Mouse (Mus musculus) MEL (cell line): ENCODE results near the gene Pxmp4. TPM values are rescaled to one million over a fixed set of nuclear protein-coding genes. Genes with fewer than 3 reads are reported as not detected.

Experiments used
- DNase-seq: peaks from one replicate; pipeline ENCODE4 v3.0.0; 2011; ENCODE audit warnings: low read depth, low spot score
- H3K27ac ChIP-seq: 2 replicates; pipeline ENCODE4 v1.5.1; 2012; ENCODE audit warnings: low read depth, mild to moderate bottlenecking, control low read depth, low read length, moderate library complexity; ENCODE audit not compliant: control insufficient read depth
- H3K27me3 ChIP-seq, 2 experiments: fragments of 150-350 bp in 1 of 2; sonication (generic) in 1 of 2; 2 replicates each; pipeline ENCODE4 v1.6.1; 2012; ENCODE audit warnings: low read length in 2 of 2, mild to moderate bottlenecking in 2 of 2, improper control_type of control experiment in 1 of 2, moderate library complexity in 1 of 2; ENCODE audit not compliant: insufficient read depth in 2 of 2, control insufficient read depth in 1 of 2
- H3K36me3 ChIP-seq, 2 experiments: 2 replicates each; pipeline ENCODE4 v1.6.1; 2012 to 2014; ENCODE audit warnings: low read length in 2 of 2, improper control_type of control experiment in 1 of 2, inconsistent platforms in 1 of 2, mild to moderate bottlenecking in 1 of 2; ENCODE audit not compliant: insufficient read depth in 2 of 2, control insufficient read depth in 1 of 2
- H3K4me1 ChIP-seq, 2 experiments: fragments of 150-350 bp in 1 of 2; sonication (generic) in 1 of 2; 2 replicates each; pipeline ENCODE4 v1.6.1; 2012; ENCODE audit warnings: low read length in 2 of 2, improper control_type of control experiment in 1 of 2, mild to moderate bottlenecking in 1 of 2; ENCODE audit not compliant: insufficient read depth in 2 of 2, control insufficient read depth in 1 of 2
- H3K4me3 ChIP-seq, 2 experiments: fragments of 150-350 bp in 1 of 2; sonication (generic) in 1 of 2; 2 replicates each; pipeline ENCODE4 v1.5.1; 2012; ENCODE audit warnings: low read depth in 2 of 2, low read length in 2 of 2, mild to moderate bottlenecking in 2 of 2, moderate library complexity in 2 of 2, control low read depth in 1 of 2, improper control_type of control experiment in 1 of 2; ENCODE audit not compliant: control insufficient read depth in 1 of 2, insufficient read depth in 1 of 2
- H3K79me2 ChIP-seq: 2 replicates; pipeline ENCODE4 v1.6.1; 2012; ENCODE audit warnings: mild to moderate bottlenecking, low read length, moderate library complexity; ENCODE audit not compliant: control insufficient read depth, poor library complexity, insufficient read depth
- H3K9ac ChIP-seq: 2 replicates; pipeline ENCODE4 v1.6.1; 2012; ENCODE audit warnings: low read depth, mild to moderate bottlenecking, control low read depth, low read length, moderate library complexity; ENCODE audit not compliant: control insufficient read depth, poor library complexity, severe bottlenecking
- H3K9me3 ChIP-seq: fragments of 150-350 bp; sonication (generic); replicated peaks from 2 replicates; pipeline ENCODE4 v1.6.1; 2012; ENCODE audit warnings: mild to moderate bottlenecking, low read length, improper control_type of control experiment, moderate library complexity; ENCODE audit not compliant: insufficient read depth
- CTCF ChIP-seq, 3 experiments: IDR thresholded peaks in 2 of 3; conservative IDR thresholded peaks in 1 of 3; 2 replicates each; pipeline ENCODE4 v1.5.1; 2011 to 2012; ENCODE audit warnings: low read length in 3 of 3, low read depth in 2 of 3, mild to moderate bottlenecking in 2 of 3, improper control_type of control experiment in 1 of 3, inconsistent platforms in 1 of 3, mixed read lengths in 1 of 3, moderate library complexity in 1 of 3; ENCODE audit not compliant: control insufficient read depth in 1 of 3, insufficient read depth in 1 of 3, poor library complexity in 1 of 3, severe bottlenecking in 1 of 3
- GABPA ChIP-seq: IDR thresholded peaks from 2 replicates; pipeline ENCODE4 v1.6.1; 2012; ENCODE audit warnings: low read depth, mild to moderate bottlenecking, inconsistent platforms, low read length, improper control_type of control experiment, moderate library complexity
- GATA1 ChIP-seq: IDR thresholded peaks from 2 replicates; pipeline ENCODE4 v1.6.1; 2011; ENCODE audit warnings: low read depth, low read length, improper control_type of control experiment
- HCFC1 ChIP-seq: IDR thresholded peaks from 2 replicates; pipeline ENCODE4 v1.6.1; 2012; ENCODE audit warnings: low read depth, mild to moderate bottlenecking, inconsistent platforms, low read length, improper control_type of control experiment, moderate library complexity
- JUND ChIP-seq: IDR thresholded peaks from 2 replicates; pipeline ENCODE4 v1.6.1; 2011; ENCODE audit warnings: low read depth, mild to moderate bottlenecking, improper control_type of control experiment, low read length
- MAX ChIP-seq: IDR thresholded peaks from 2 replicates; pipeline ENCODE4 v1.6.1; 2011; ENCODE audit warnings: low read length, improper control_type of control experiment
- MAZ ChIP-seq: IDR thresholded peaks from 2 replicates; pipeline ENCODE4 v1.6.1; 2012; ENCODE audit warnings: low read depth, mild to moderate bottlenecking, inconsistent platforms, low read length, improper control_type of control experiment
- MXI1 ChIP-seq: IDR thresholded peaks from 2 replicates; pipeline ENCODE4 v1.6.1; 2011; ENCODE audit warnings: mild to moderate bottlenecking, low read depth, low read length, improper control_type of control experiment
- NELFE ChIP-seq: IDR thresholded peaks from 2 replicates; pipeline ENCODE4 v1.6.1; 2011; ENCODE audit warnings: low read depth, low read length, improper control_type of control experiment
- NRF1 ChIP-seq: IDR thresholded peaks from 2 replicates; pipeline ENCODE4 v1.6.1; 2014; ENCODE audit warnings: low read depth, mild to moderate bottlenecking, inconsistent platforms, low read length, improper control_type of control experiment, moderate library complexity; ENCODE audit not compliant: poor library complexity, insufficient read depth, severe bottlenecking
- POLR2AphosphoS2 ChIP-seq: IDR thresholded peaks from 2 replicates; pipeline ENCODE4 v1.6.1; 2011; ENCODE audit warnings: low read length, improper control_type of control experiment
- RAD21 ChIP-seq: IDR thresholded peaks from 2 replicates; pipeline ENCODE4 v1.6.1; 2011; ENCODE audit warnings: mild to moderate bottlenecking, low read depth, low read length, improper control_type of control experiment
- RCOR1 ChIP-seq: IDR thresholded peaks from 2 replicates; pipeline ENCODE4 v1.6.1; 2012; ENCODE audit warnings: low read depth, mild to moderate bottlenecking, inconsistent platforms, low read length, improper control_type of control experiment
- SMC3 ChIP-seq: IDR thresholded peaks from 2 replicates; pipeline ENCODE4 v1.6.1; 2011; ENCODE audit warnings: low read depth, low read length, improper control_type of control experiment
- TAL1 ChIP-seq: IDR thresholded peaks from 2 replicates; pipeline ENCODE4 v1.6.1; 2012; ENCODE audit warnings: mild to moderate bottlenecking, inconsistent platforms, low read length, moderate library complexity, mixed read lengths
- TCF12 ChIP-seq: IDR thresholded peaks from 2 replicates; pipeline ENCODE4 v1.6.1; 2014; ENCODE audit warnings: low read depth, mild to moderate bottlenecking, inconsistent platforms, low read length, improper control_type of control experiment, moderate library complexity
- ZC3H11A ChIP-seq: IDR thresholded peaks from 2 replicates; pipeline ENCODE4 v1.6.1; 2012; ENCODE audit warnings: low read depth, mild to moderate bottlenecking, inconsistent platforms, low read length, improper control_type of control experiment
- ZNF384 ChIP-seq: IDR thresholded peaks from 2 replicates; pipeline ENCODE4 v1.6.1; 2012; ENCODE audit warnings: low read depth, mild to moderate bottlenecking, inconsistent platforms, low read length, improper control_type of control experiment
- polyA plus RNA-seq, 2 experiments: library from polyadenylated mRNA; stranded (reverse) in 1 of 2; unstranded in 1 of 2; fragments of >175 nt in 1 of 2; fragments of >200 nt in 1 of 2; gene quantifications; 2 replicates each; pipeline versions ENCODE4 v1.2.1 to v1.2.4; 2012; ENCODE audit warnings: low replicate concordance in 2 of 2, low read depth in 1 of 2; ENCODE audit not compliant: insufficient read length in 2 of 2, insufficient read depth in 1 of 2, missing spikeins in 1 of 2
- total RNA-seq: library from RNA; depleted of rRNA; stranded (reverse); fragments of 300-350 nt; gene quantifications from 2 replicates; pipeline ENCODE4 v1.2.3, GENCODE M21; 2012

Pxmp4 gene
- total and polyA plus RNA-seq, 3 experiments, result 5.9 to 12.2 TPM; not detected in 1

DNA sequence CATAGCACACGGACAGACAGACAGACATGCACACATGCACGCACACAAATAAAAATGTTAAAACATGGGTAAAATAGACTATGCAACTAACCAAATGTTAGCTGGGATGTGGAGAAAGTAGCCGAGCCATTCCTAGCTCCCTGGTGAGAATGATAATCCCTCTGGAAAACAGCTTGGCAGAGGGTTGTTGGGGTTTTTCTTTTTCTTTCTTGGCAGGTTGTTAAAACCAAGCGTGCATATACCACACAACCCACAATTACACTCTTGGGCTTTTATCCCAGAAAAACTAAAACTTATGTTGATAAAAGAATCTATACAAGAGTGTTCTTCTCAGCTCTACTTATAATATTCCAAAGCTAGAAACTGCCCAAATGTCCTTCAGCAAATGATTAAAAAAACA, 14.5 kb downstream of the Pxmp4 start:
- no peaks in the 10 kb centered on the region for H3K27me3 ChIP-seq

DNA sequence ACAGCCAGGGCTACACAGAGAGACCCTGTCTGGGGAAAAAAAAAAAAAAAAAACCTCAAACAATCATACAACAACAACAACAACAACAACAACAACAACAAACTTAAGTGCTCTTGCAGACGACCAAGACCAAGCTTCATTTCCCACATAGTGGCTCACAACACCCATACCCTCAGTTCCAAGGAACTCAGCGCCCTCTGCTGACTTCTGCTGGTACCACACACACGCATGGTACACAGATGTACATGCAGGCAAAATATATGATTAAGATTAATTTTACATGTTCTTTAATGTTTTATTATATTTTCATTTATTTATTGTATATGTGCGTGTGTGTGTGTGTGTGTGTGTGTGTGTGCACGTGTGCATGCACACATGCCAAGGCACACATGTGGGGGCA, 17.1 kb downstream of the Pxmp4 start:
- Histone ChIP-seq H3K4me3 (no peak overlapping the region), H3K27ac (no peak overlapping the region), H3K9ac (no peak overlapping the region), H3K79me2 (no peaks in the 10 kb centered on the region), H3K36me3 (peaks cover 0 to 14% of the 10 kb centered on the region in 2 experiments; a peak in 2 of 4 replicates), H3K27me3 (no peaks in the 10 kb centered on the region), H3K9me3 (no peaks in the 10 kb centered on the region), H3K4me1 (peaks cover 12 to 22% of the 10 kb centered on the region in 2 experiments)
- peak; percentile 76 for DNase-seq
- TF ChIP-seq RAD21 (peak; percentile 71), SMC3 (peak; percentile 71), TAL1 (no peak), MAX (no peak), CTCF (IDR thresholded peaks at IDR 0.05 in 2 of 3, conservative IDR thresholded peaks at IDR 0.05 in 1 of 3; ENCODE audit: control insufficient read depth in 1 of 3, insufficient read depth in 1 of 3, low read depth in 2 of 3, low read length in 3 of 3, poor library complexity in 1 of 3, severe bottlenecking in 1 of 3) (peak; percentile 51 to 80 (median 73)), ZC3H11A (peak; percentile 53), ZNF384 (no peak), MXI1 (no peak)

More for the DNA sequence above, 14.5 kb downstream of the Pxmp4 start:
- TF ChIP-seq GABPA (no peak), TCF12 (no peak), RAD21 (no peak), NELFE (no peak), GATA1 (no peak), RCOR1 (no peak), JUND (no peak), HCFC1 (no peak), MAZ (no peak), NRF1 (no peak), POLR2AphosphoS2 (no peak)
- no peak overlapping the region for H3K9ac ChIP-seq
- H3K36me3 ChIP-seq, result peaks cover 0 to 2% of the 10 kb centered on the region in 2 experiments; a peak in 1 of 4 replicates
- peaks cover 5 to 11% of the 10 kb centered on the region in 2 experiments; a peak in 3 of 4 replicates for H3K4me1 ChIP-seq
- H3K9me3 ChIP-seq, result no peaks in the 10 kb centered on the region
- DNase-seq, result no peak
- no peak overlapping the region for H3K27ac ChIP-seq
- no peak overlapping the region for H3K4me3 ChIP-seq
- H3K79me2 ChIP-seq, result no peaks in the 10 kb centered on the region
